Mouse (Mus musculus): ENCODE data around the gene Nr2f1. TPM values are rescaled to one million over a fixed set of nuclear protein-coding genes. Genes with fewer than 3 reads are reported as not detected.

Nr2f1 gene
- polyA plus RNA-seq, 1 experiment from 2014 or later, result 6.5 TPM

- DNase-seq (ENCODE audit: low spot score), result no peak
- H3K9me3 ChIP-seq (ENCODE audit: control insufficient read depth, low read length), result no peaks in the 10 kb centered on the region
- no peak for ATAC-seq (replicated peaks; ENCODE audit: low FRiP score)
- peak overlapping the region; percentile 78 for H3K4me2 ChIP-seq
- H3K4me1 ChIP-seq (replicated peaks; ENCODE audit: control insufficient read depth, insufficient read depth, low read length), result no peaks in the 10 kb centered on the region; the same call in 1 of the 2 replicates
- peak overlapping the region; percentile 94 for H3K27ac ChIP-seq (ENCODE audit: low read depth, low read length)
- H3K9ac ChIP-seq (ENCODE audit: low read depth, low read length), result peak overlapping the region; percentile 56
- WGBS, result 2% methylated on average over 9 of the region's 9 CpGs
- H3K27me3 ChIP-seq (replicated peaks; ENCODE audit: control insufficient read depth, insufficient read depth, low read length), result peaks cover 89% of the 10 kb centered on the region
- H3K36me3 ChIP-seq (ENCODE audit: control insufficient read depth, insufficient read depth, low read length), result no peaks in the 10 kb centered on the region
- H3K4me3 ChIP-seq (ENCODE audit: low read depth, low read length), result peak overlapping the region; percentile 71
Observed at GRCm38 (mm10) chr13:78197286-78197818, 2.2 kb downstream of the Nr2f1 start.

- no peak overlapping the region for H3K9ac ChIP-seq (ENCODE audit: low read depth, low read length)
- H3K4me3 ChIP-seq (ENCODE audit: low read depth, low read length), result 0 out of 2 replicates have a peak overlapping the region, but pooled peaks have one; percentile 41
- WGBS, result 14% methylated on average over 7 of the region's 7 CpGs
- ATAC-seq (replicated peaks; ENCODE audit: low FRiP score) (no peak), DNase-seq (ENCODE audit: low spot score) (no peak)
- H3K4me2 ChIP-seq, result peak overlapping the region; percentile 35
- no peaks in the 10 kb centered on the region; the same call in 1 of the 2 replicates for H3K4me1 ChIP-seq (replicated peaks; ENCODE audit: control insufficient read depth, insufficient read depth, low read length)
- H3K9me3 ChIP-seq (ENCODE audit: control insufficient read depth, low read length), result no peaks in the 10 kb centered on the region
- no peak overlapping the region for H3K27ac ChIP-seq (ENCODE audit: low read depth, low read length)
- peaks cover 89% of the 10 kb centered on the region for H3K27me3 ChIP-seq (replicated peaks; ENCODE audit: control insufficient read depth, insufficient read depth, low read length)
- no peaks in the 10 kb centered on the region for H3K36me3 ChIP-seq (ENCODE audit: control insufficient read depth, insufficient read depth, low read length)
Observed at GRCm38 (mm10) chr13:78196236-78196796, 3.2 kb downstream of the Nr2f1 start.

- WGBS, result 6% methylated on average over 12 of the region's 13 CpGs
- H3K36me3 ChIP-seq (ENCODE audit: control insufficient read depth, insufficient read depth, low read length), result no peaks in the 10 kb centered on the region
- no peak overlapping the region for H3K27ac ChIP-seq (ENCODE audit: low read depth, low read length)
- no peaks in the 10 kb centered on the region; the same call in 1 of the 2 replicates for H3K4me1 ChIP-seq (replicated peaks; ENCODE audit: control insufficient read depth, insufficient read depth, low read length)
- H3K4me3 ChIP-seq (ENCODE audit: low read depth, low read length), result peak overlapping the region; percentile 41
- DNase-seq (ENCODE audit: low spot score) (no peak), ATAC-seq (replicated peaks; ENCODE audit: low FRiP score) (no peak)
- H3K9me3 ChIP-seq (ENCODE audit: control insufficient read depth, low read length), result no peaks in the 10 kb centered on the region
- H3K27me3 ChIP-seq (replicated peaks; ENCODE audit: control insufficient read depth, insufficient read depth, low read length), result peaks cover 88% of the 10 kb centered on the region
- peak overlapping the region; percentile 53; the same call in 1 of the 2 replicates for H3K9ac ChIP-seq (ENCODE audit: low read depth, low read length)
- H3K4me2 ChIP-seq, result peak overlapping the region; percentile 60
Observed at GRCm38 (mm10) chr13:78195601-78196115, 3.9 kb downstream of the Nr2f1 start.

GRCm38 (mm10) chr13:78194850-78195600 lies 4.5 kb downstream of the Nr2f1 start:
- DNase-seq (ENCODE audit: low spot score) (no peak), ATAC-seq (replicated peaks; ENCODE audit: low FRiP score) (no peak)
- no peaks in the 10 kb centered on the region for H3K9me3 ChIP-seq (ENCODE audit: control insufficient read depth, low read length)
- no peaks in the 10 kb centered on the region for H3K36me3 ChIP-seq (ENCODE audit: control insufficient read depth, insufficient read depth, low read length)
- peak overlapping the region; percentile 41 for H3K4me3 ChIP-seq (ENCODE audit: low read depth, low read length)
- WGBS, result 3% methylated on average over 64 of the region's 64 CpGs
- peak overlapping the region; percentile 60 for H3K4me2 ChIP-seq
- peak overlapping the region; percentile 53 for H3K9ac ChIP-seq (ENCODE audit: low read depth, low read length)
- H3K27ac ChIP-seq (ENCODE audit: low read depth, low read length), result no peak overlapping the region; the same call in 1 of the 2 replicates
- peaks cover 88% of the 10 kb centered on the region for H3K27me3 ChIP-seq (replicated peaks; ENCODE audit: control insufficient read depth, insufficient read depth, low read length)
- no peaks in the 10 kb centered on the region; the same call in 1 of the 2 replicates for H3K4me1 ChIP-seq (replicated peaks; ENCODE audit: control insufficient read depth, insufficient read depth, low read length)

GRCm38 (mm10) chr13:78194135-78194849 lies 5.3 kb downstream of the Nr2f1 start:
- WGBS, result 13% methylated on average over 26 of the region's 26 CpGs
- no peak for DNase-seq (ENCODE audit: low spot score)
- peak overlapping the region; percentile 53 for H3K9ac ChIP-seq (ENCODE audit: low read depth, low read length)
- H3K9me3 ChIP-seq (ENCODE audit: control insufficient read depth, low read length), result no peaks in the 10 kb centered on the region
- peaks cover 90% of the 10 kb centered on the region for H3K27me3 ChIP-seq (replicated peaks; ENCODE audit: control insufficient read depth, insufficient read depth, low read length)
- H3K4me2 ChIP-seq, result peak overlapping the region; percentile 60
- H3K36me3 ChIP-seq (ENCODE audit: control insufficient read depth, insufficient read depth, low read length), result no peaks in the 10 kb centered on the region
- no peak for ATAC-seq (replicated peaks; ENCODE audit: low FRiP score)
- no peaks in the 10 kb centered on the region; the same call in 1 of the 2 replicates for H3K4me1 ChIP-seq (replicated peaks; ENCODE audit: control insufficient read depth, insufficient read depth, low read length)
- peak overlapping the region; percentile 41 for H3K4me3 ChIP-seq (ENCODE audit: low read depth, low read length)
- H3K27ac ChIP-seq (ENCODE audit: low read depth, low read length), result no peak overlapping the region

GRCm38 (mm10) chr13:78193211-78193610 lies 6.3 kb downstream of the Nr2f1 start:
- ATAC-seq (replicated peaks; ENCODE audit: low FRiP score) (no peak), DNase-seq (ENCODE audit: low spot score) (no peak)
- H3K27ac ChIP-seq (ENCODE audit: low read depth, low read length), result no peak overlapping the region
- no peaks in the 10 kb centered on the region; the same call in 1 of the 2 replicates for H3K4me1 ChIP-seq (replicated peaks; ENCODE audit: control insufficient read depth, insufficient read depth, low read length)
- WGBS, result 21% methylated on average over 4 of the region's 4 CpGs
- H3K4me2 ChIP-seq, result peak overlapping the region; percentile 6
- no peak overlapping the region for H3K4me3 ChIP-seq (ENCODE audit: low read depth, low read length)
- no peak overlapping the region; the same call in 1 of the 2 replicates for H3K9ac ChIP-seq (ENCODE audit: low read depth, low read length)
- H3K36me3 ChIP-seq (ENCODE audit: control insufficient read depth, insufficient read depth, low read length), result 0 out of 2 replicates have a peak, but pooled peaks cover 2% of the 10 kb centered on the region
- peaks cover 87% of the 10 kb centered on the region for H3K27me3 ChIP-seq (replicated peaks; ENCODE audit: control insufficient read depth, insufficient read depth, low read length)
- no peaks in the 10 kb centered on the region for H3K9me3 ChIP-seq (ENCODE audit: control insufficient read depth, low read length)

GRCm38 (mm10) chr13:78189586-78189985 lies 10.0 kb downstream of the Nr2f1 start:
- no peak overlapping the region for H3K4me2 ChIP-seq
- no peaks in the 10 kb centered on the region for H3K9me3 ChIP-seq (ENCODE audit: control insufficient read depth, low read length)
- H3K9ac ChIP-seq (ENCODE audit: low read depth, low read length), result no peak overlapping the region
- peaks cover 88% of the 10 kb centered on the region for H3K27me3 ChIP-seq (replicated peaks; ENCODE audit: control insufficient read depth, insufficient read depth, low read length)
- no peak for ATAC-seq (replicated peaks; ENCODE audit: low FRiP score)
- WGBS, result 25% methylated on average over 10 of the region's 10 CpGs
- no peaks in the 10 kb centered on the region for H3K4me1 ChIP-seq (replicated peaks; ENCODE audit: control insufficient read depth, insufficient read depth, low read length)
- no peak for DNase-seq (ENCODE audit: low spot score)
- H3K27ac ChIP-seq (ENCODE audit: low read depth, low read length), result no peak overlapping the region
- H3K36me3 ChIP-seq (ENCODE audit: control insufficient read depth, insufficient read depth, low read length), result 0 out of 2 replicates have a peak, but pooled peaks cover 2% of the 10 kb centered on the region
- H3K4me3 ChIP-seq (ENCODE audit: low read depth, low read length), result no peak overlapping the region

- DNase-seq (ENCODE audit: low spot score), result no peak
- Histone ChIP-seq H3K4me2 (no peak overlapping the region), H3K27me3 (replicated peaks; ENCODE audit: control insufficient read depth, insufficient read depth, low read length) (peaks cover 88% of the 10 kb centered on the region), H3K9ac (ENCODE audit: low read depth, low read length) (no peak overlapping the region), H3K9me3 (ENCODE audit: control insufficient read depth, low read length) (no peaks in the 10 kb centered on the region), H3K36me3 (ENCODE audit: control insufficient read depth, insufficient read depth, low read length) (0 out of 2 replicates have a peak, but pooled peaks cover 2% of the 10 kb centered on the region), H3K4me1 (replicated peaks; ENCODE audit: control insufficient read depth, insufficient read depth, low read length) (no peaks in the 10 kb centered on the region), H3K4me3 (ENCODE audit: low read depth, low read length) (no peak overlapping the region), H3K27ac (ENCODE audit: low read depth, low read length) (no peak overlapping the region)
- ATAC-seq (replicated peaks; ENCODE audit: low FRiP score), result no peak
- WGBS, result 33% methylated on average over 5 of the region's 5 CpGs
Observed at GRCm38 (mm10) chr13:78187833-78188232, 11.7 kb downstream of the Nr2f1 start.

All from liver, embryonic 11.5 days (tissue).